Mouse (Mus musculus): ENCODE data around the gene Mrps6. TPM values are rescaled to one million over a fixed set of nuclear protein-coding genes. Genes with fewer than 3 reads are reported as not detected.

Gene Mrps6
- polyA plus RNA-seq, 1 experiment from 2014 or later = 164 TPM

- H3K4me3 ChIP-seq (ENCODE audit: low read length) = peak overlapping the region; percentile 91
These were observed 2.1 kb downstream of the Mrps6 start for GRCm38 (mm10) chr16:92060213-92060612.

GRCm38 (mm10) chr16:92061586-92061985 lies 3.5 kb downstream of the Mrps6 start:
- Histone ChIP-seq H3K9ac (replicated peaks; ENCODE audit: low read length) (no peak overlapping the region), H3K36me3 (ENCODE audit: insufficient read depth, low read length) (peaks cover 24% of the 10 kb centered on the region), H3K4me2 (replicated peaks; ENCODE audit: low read depth, low read length) (no peak overlapping the region), H3K27me3 (ENCODE audit: insufficient read depth, low read length) (no peaks in the 10 kb centered on the region), H3K9me3 (ENCODE audit: low read length) (no peaks in the 10 kb centered on the region), H3K4me3 (ENCODE audit: low read length) (no peak overlapping the region), H3K4me1 (ENCODE audit: insufficient read depth, low read length) (peaks cover 27% of the 10 kb centered on the region), H3K27ac (ENCODE audit: low read length) (no peak overlapping the region)
- 94% methylated on average over 7 of the region's 7 CpGs for WGBS
- no peak for ATAC-seq (ENCODE audit: low FRiP score, low TSS enrichment)

More at GRCm38 (mm10) chr16:92060213-92060612, 2.1 kb downstream of the Mrps6 start:
- Histone ChIP-seq H3K27ac (ENCODE audit: low read length) (no peak overlapping the region), H3K4me1 (ENCODE audit: insufficient read depth, low read length) (peaks cover 27% of the 10 kb centered on the region), H3K27me3 (ENCODE audit: insufficient read depth, low read length) (no peaks in the 10 kb centered on the region), H3K4me2 (replicated peaks; ENCODE audit: low read depth, low read length) (peak overlapping the region; percentile 68), H3K36me3 (ENCODE audit: insufficient read depth, low read length) (peaks cover 20% of the 10 kb centered on the region), H3K9ac (replicated peaks; ENCODE audit: low read length) (no peak overlapping the region), H3K9me3 (ENCODE audit: low read length) (no peaks in the 10 kb centered on the region)
- WGBS = 57% methylated on average over 3 of the region's 3 CpGs
- ATAC-seq (ENCODE audit: low FRiP score, low TSS enrichment) = no peak

GRCm38 (mm10) chr16:92062832-92063231 lies 4.8 kb downstream of the Mrps6 start:
- ATAC-seq (ENCODE audit: low FRiP score, low TSS enrichment) = no peak
- no peaks in the 10 kb centered on the region for H3K9me3 ChIP-seq (ENCODE audit: low read length)

GRCm38 (mm10) chr16:92064801-92065200 lies 6.7 kb downstream of the Mrps6 start:
- Histone ChIP-seq H3K4me2 (replicated peaks; ENCODE audit: low read depth, low read length) (no peak overlapping the region), H3K4me1 (ENCODE audit: insufficient read depth, low read length) (peaks cover 12% of the 10 kb centered on the region), H3K36me3 (ENCODE audit: insufficient read depth, low read length) (peaks cover 33% of the 10 kb centered on the region), H3K27ac (ENCODE audit: low read length) (no peak overlapping the region), H3K27me3 (ENCODE audit: insufficient read depth, low read length) (no peaks in the 10 kb centered on the region), H3K9ac (replicated peaks; ENCODE audit: low read length) (no peak overlapping the region), H3K9me3 (ENCODE audit: low read length) (no peaks in the 10 kb centered on the region), H3K4me3 (ENCODE audit: low read length) (no peak overlapping the region)
- 96% methylated on average over 2 of the region's 2 CpGs for WGBS
- ATAC-seq (ENCODE audit: low FRiP score, low TSS enrichment) = no peak

More at GRCm38 (mm10) chr16:92062832-92063231, 4.8 kb downstream of the Mrps6 start:
- no peaks in the 10 kb centered on the region for H3K27me3 ChIP-seq (ENCODE audit: insufficient read depth, low read length)
- no peak overlapping the region for H3K4me3 ChIP-seq (ENCODE audit: low read length)
- H3K4me1 ChIP-seq (ENCODE audit: insufficient read depth, low read length) = peaks cover 20% of the 10 kb centered on the region
- H3K36me3 ChIP-seq (ENCODE audit: insufficient read depth, low read length) = peaks cover 29% of the 10 kb centered on the region
- WGBS = 97% methylated on average over 1 of the region's 1 CpGs
- H3K9ac ChIP-seq (replicated peaks; ENCODE audit: low read length) = no peak overlapping the region
- no peak overlapping the region for H3K27ac ChIP-seq (ENCODE audit: low read length)
- no peak overlapping the region for H3K4me2 ChIP-seq (replicated peaks; ENCODE audit: low read depth, low read length)

GRCm38 (mm10) chr16:92070338-92070737 lies 12.3 kb downstream of the Mrps6 start:
- peaks cover 31% of the 10 kb centered on the region for H3K36me3 ChIP-seq (ENCODE audit: insufficient read depth, low read length)
- no peak overlapping the region for H3K4me2 ChIP-seq (replicated peaks; ENCODE audit: low read depth, low read length)
- no peaks in the 10 kb centered on the region for H3K9me3 ChIP-seq (ENCODE audit: low read length)
- H3K27ac ChIP-seq (ENCODE audit: low read length) = no peak overlapping the region
- H3K4me3 ChIP-seq (ENCODE audit: low read length) = no peak overlapping the region
- WGBS = 85% methylated on average over 8 of the region's 8 CpGs
- H3K9ac ChIP-seq (replicated peaks; ENCODE audit: low read length) = no peak overlapping the region
- H3K4me1 ChIP-seq (ENCODE audit: insufficient read depth, low read length) = no peaks in the 10 kb centered on the region
- H3K27me3 ChIP-seq (ENCODE audit: insufficient read depth, low read length) = no peaks in the 10 kb centered on the region
- no peak for ATAC-seq (ENCODE audit: low FRiP score, low TSS enrichment)

- no peak for ATAC-seq (ENCODE audit: low FRiP score, low TSS enrichment)
- no peak overlapping the region for H3K4me2 ChIP-seq (replicated peaks; ENCODE audit: low read depth, low read length)
- no peaks in the 10 kb centered on the region for H3K4me1 ChIP-seq (ENCODE audit: insufficient read depth, low read length)
- H3K36me3 ChIP-seq (ENCODE audit: insufficient read depth, low read length) = peaks cover 27% of the 10 kb centered on the region
- H3K27ac ChIP-seq (ENCODE audit: low read length) = no peak overlapping the region
- no peaks in the 10 kb centered on the region for H3K9me3 ChIP-seq (ENCODE audit: low read length)
- H3K27me3 ChIP-seq (ENCODE audit: insufficient read depth, low read length) = no peaks in the 10 kb centered on the region
- WGBS = 93% methylated on average over 8 of the region's 8 CpGs
- no peak overlapping the region for H3K4me3 ChIP-seq (ENCODE audit: low read length)
- H3K9ac ChIP-seq (replicated peaks; ENCODE audit: low read length) = no peak overlapping the region
These were observed 18.7 kb downstream of the Mrps6 start for GRCm38 (mm10) chr16:92076797-92077196.

GRCm38 (mm10) chr16:92083771-92084453 lies 25.8 kb downstream of the Mrps6 start:
- H3K4me1 ChIP-seq (ENCODE audit: insufficient read depth, low read length) = 0 out of 2 replicates have a peak, but pooled peaks cover 6% of the 10 kb centered on the region
- no peak overlapping the region for H3K9ac ChIP-seq (replicated peaks; ENCODE audit: low read length)
- peaks cover 7% of the 10 kb centered on the region; the same call in 1 of the 2 replicates for H3K36me3 ChIP-seq (ENCODE audit: insufficient read depth, low read length)
- no peak for ATAC-seq (ENCODE audit: low FRiP score, low TSS enrichment)
- H3K4me3 ChIP-seq (ENCODE audit: low read length) = no peak overlapping the region
- H3K4me2 ChIP-seq (replicated peaks; ENCODE audit: low read depth, low read length) = no peak overlapping the region
- no peaks in the 10 kb centered on the region for H3K27me3 ChIP-seq (ENCODE audit: insufficient read depth, low read length)
- WGBS = 89% methylated on average over 10 of the region's 10 CpGs
- no peak overlapping the region for H3K27ac ChIP-seq (ENCODE audit: low read length)
- no peaks in the 10 kb centered on the region; the same call in 1 of the 2 replicates for H3K9me3 ChIP-seq (ENCODE audit: low read length)

- Histone ChIP-seq H3K27ac (ENCODE audit: low read length) (no peak overlapping the region), H3K9me3 (ENCODE audit: low read length) (no peaks in the 10 kb centered on the region), H3K9ac (replicated peaks; ENCODE audit: low read length) (no peak overlapping the region), H3K27me3 (ENCODE audit: insufficient read depth, low read length) (no peaks in the 10 kb centered on the region), H3K4me3 (ENCODE audit: low read length) (no peak overlapping the region), H3K4me1 (ENCODE audit: insufficient read depth, low read length) (peaks cover 12% of the 10 kb centered on the region; the same call in 1 of the 2 replicates), H3K36me3 (ENCODE audit: insufficient read depth, low read length) (no peaks in the 10 kb centered on the region), H3K4me2 (replicated peaks; ENCODE audit: low read depth, low read length) (no peak overlapping the region)
- no peak for ATAC-seq (ENCODE audit: low FRiP score, low TSS enrichment)
- WGBS = 46% methylated on average over 3 of the region's 3 CpGs
These were observed 31.2 kb downstream of the Mrps6 start for GRCm38 (mm10) chr16:92089225-92089624.

GRCm38 (mm10) chr16:92091876-92092275 lies 33.8 kb downstream of the Mrps6 start:
- ATAC-seq (ENCODE audit: low FRiP score, low TSS enrichment) = no peak
- 64% methylated on average over 5 of the region's 5 CpGs for WGBS

GRCm38 (mm10) chr16:92098351-92099051 lies 40.4 kb downstream of the Mrps6 start:
- Histone ChIP-seq H3K27ac (ENCODE audit: low read length) (no peak overlapping the region), H3K4me1 (ENCODE audit: insufficient read depth, low read length) (peaks cover 8% of the 10 kb centered on the region), H3K4me2 (replicated peaks; ENCODE audit: low read depth, low read length) (no peak overlapping the region), H3K4me3 (ENCODE audit: low read length) (no peak overlapping the region), H3K9ac (replicated peaks; ENCODE audit: low read length) (no peak overlapping the region), H3K9me3 (ENCODE audit: low read length) (no peaks in the 10 kb centered on the region), H3K36me3 (ENCODE audit: insufficient read depth, low read length) (peaks cover 9% of the 10 kb centered on the region), H3K27me3 (ENCODE audit: insufficient read depth, low read length) (no peaks in the 10 kb centered on the region)
- WGBS = 51% methylated on average over 10 of the region's 10 CpGs
- no peak for ATAC-seq (ENCODE audit: low FRiP score, low TSS enrichment)

More at GRCm38 (mm10) chr16:92091876-92092275, 33.8 kb downstream of the Mrps6 start:
- no peak overlapping the region for H3K27ac ChIP-seq (ENCODE audit: low read length)
- no peak overlapping the region for H3K4me2 ChIP-seq (replicated peaks; ENCODE audit: low read depth, low read length)
- no peaks in the 10 kb centered on the region; the same call in 1 of the 2 replicates for H3K36me3 ChIP-seq (ENCODE audit: insufficient read depth, low read length)
- H3K9me3 ChIP-seq (ENCODE audit: low read length) = no peaks in the 10 kb centered on the region
- H3K4me3 ChIP-seq (ENCODE audit: low read length) = no peak overlapping the region
- H3K27me3 ChIP-seq (ENCODE audit: insufficient read depth, low read length) = no peaks in the 10 kb centered on the region
- no peak overlapping the region for H3K9ac ChIP-seq (replicated peaks; ENCODE audit: low read length)
- H3K4me1 ChIP-seq (ENCODE audit: insufficient read depth, low read length) = peaks cover 7% of the 10 kb centered on the region; the same call in 1 of the 2 replicates

Measured in kidney, embryonic 16.5 days (tissue).